Mouse (Mus musculus): ENCODE results near the gene Ccdc190.

The Ccdc190 gene

DNA sequence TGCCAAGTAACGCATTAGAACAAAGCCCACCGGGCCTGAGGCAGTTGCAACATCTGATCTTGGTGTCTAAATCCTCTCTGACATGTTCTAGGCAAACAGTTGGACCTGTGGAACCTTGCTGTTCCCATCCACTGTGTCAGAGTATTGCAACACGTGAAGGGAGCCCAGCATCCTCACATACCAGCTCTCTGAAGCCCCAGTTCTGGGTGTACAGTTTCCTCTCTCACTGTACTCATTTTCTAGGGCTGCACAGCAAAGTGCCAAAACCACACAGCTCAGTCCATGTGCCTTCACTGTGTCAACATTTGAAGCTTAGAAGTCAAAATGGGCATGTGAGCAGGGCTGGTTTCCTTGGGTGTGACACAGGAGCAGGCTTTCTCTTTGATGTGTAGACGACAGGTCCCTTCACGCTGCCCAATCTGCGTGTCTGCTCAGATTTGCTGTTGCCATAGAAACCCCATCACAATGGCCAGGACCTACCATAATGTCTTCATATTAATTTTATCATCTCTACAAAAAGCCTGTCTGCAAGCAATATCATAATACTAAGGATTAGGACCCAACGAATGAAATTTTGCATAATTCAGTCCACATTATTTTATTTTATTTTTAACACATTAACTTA lies 3.8 kb downstream of the Ccdc190 start:
- DNase-seq (ENCODE audit: low read depth, low spot score) = no peak

GRCm38 (mm10) chr1:169934005-169934725 lies 5.7 kb downstream of the Ccdc190 start:
- peak; percentile 40 for DNase-seq (ENCODE audit: low read depth, low spot score)

GRCm38 (mm10) chr1:169939345-169939744 lies 10.9 kb downstream of the Ccdc190 start:
- no peak for DNase-seq (ENCODE audit: low read depth, low spot score)

DNA sequence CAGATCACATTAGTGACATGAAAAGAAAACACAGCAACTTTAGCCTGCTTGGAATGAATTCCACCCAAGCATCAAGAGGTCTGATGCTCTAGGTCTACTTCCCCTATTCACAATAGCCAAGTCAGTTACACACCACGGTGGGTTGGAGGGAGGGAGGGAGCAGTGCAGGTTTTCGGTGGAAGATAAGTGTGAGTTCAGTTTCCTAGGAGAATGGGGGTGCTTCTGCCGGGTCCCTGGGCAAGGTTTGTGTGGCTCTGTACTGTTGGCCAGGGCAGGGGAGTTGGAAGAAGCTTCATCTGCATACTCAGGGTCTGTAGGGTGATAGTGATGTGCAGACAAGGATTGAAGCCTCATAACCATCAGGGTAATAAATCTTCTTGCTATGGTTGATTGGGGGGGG lies 17.6 kb downstream of the Ccdc190 start:
- DNase-seq (ENCODE audit: low read depth, low spot score) = no peak

GRCm38 (mm10) chr1:169947654-169948053 lies 19.2 kb downstream of the Ccdc190 start:
- no peak for DNase-seq (ENCODE audit: low read depth, low spot score)

- no peak for DNase-seq (ENCODE audit: low read depth, low spot score)
These were observed 19.8 kb downstream of the Ccdc190 start for GRCm38 (mm10) chr1:169948280-169948679.

DNA sequence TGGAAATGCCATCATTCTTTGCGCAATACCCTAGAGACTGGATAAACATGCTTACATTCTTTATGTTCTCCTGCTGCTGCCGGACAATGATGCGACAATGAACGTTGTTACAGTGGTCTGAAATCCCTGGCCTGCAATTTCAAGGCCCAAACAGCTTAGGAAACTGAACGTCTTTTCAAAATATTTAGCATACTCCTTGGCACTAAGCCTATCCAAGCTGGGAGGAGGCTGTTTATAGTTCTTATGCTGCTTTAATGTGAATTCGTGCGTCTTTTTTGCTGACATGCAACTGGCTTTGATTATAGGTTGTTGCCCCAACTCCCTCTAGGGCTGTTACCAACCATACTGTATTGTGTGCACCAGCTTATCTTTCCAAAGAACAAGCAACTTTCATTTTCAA lies 20.4 kb downstream of the Ccdc190 start:
- no peak for DNase-seq (ENCODE audit: low read depth, low spot score)

DNA sequence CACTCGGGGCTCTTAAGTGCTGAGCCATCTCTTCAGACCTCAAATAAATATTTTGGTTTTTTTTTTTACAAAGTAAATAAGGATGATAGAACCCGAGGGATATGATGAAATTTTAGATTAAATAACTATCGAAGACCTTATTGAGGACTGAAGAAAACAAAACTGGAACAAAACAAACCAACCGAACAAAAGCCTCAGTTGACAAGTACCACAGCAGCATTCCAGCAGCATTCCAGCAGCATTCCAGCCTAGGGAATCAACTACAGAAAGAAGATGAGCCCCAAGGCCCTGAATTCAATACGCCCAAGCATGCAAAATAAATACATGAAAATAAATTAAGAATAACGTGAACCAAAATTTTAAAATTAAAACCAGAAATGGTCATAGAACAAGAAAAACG lies 21.5 kb downstream of the Ccdc190 start:
- no peak for DNase-seq (ENCODE audit: low read depth, low spot score)

- no peak for DNase-seq (ENCODE audit: low read depth, low spot score)
These were observed 22.2 kb downstream of the Ccdc190 start for GRCm38 (mm10) chr1:169950651-169951050.

DNA sequence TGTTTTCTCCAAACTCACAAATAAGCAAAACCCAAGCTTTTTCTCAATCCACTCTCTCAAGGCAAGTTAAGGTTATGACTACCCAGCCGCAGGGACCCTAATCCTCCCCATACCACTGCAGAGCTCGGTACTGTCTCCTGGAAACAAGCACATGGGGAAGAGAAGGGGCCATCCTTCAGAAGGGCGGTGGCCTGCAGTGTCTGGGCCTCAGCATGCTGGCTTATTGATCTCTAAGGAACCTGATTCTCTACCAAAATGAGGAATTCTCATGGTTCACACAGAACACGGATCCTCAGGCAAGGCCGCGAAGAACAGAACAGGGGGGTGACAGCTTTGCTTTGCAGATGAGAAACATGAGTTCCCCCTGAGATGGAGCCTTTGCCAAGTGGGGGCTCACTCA lies 23.1 kb downstream of the Ccdc190 start:
- DNase-seq (ENCODE audit: low read depth, low spot score) = no peak

- no peak for DNase-seq (ENCODE audit: low read depth, low spot score)
These were observed 24.2 kb downstream of the Ccdc190 start for GRCm38 (mm10) chr1:169952636-169953035.

GRCm38 (mm10) chr1:169953106-169953505 lies 24.7 kb downstream of the Ccdc190 start:
- no peak for DNase-seq (ENCODE audit: low read depth, low spot score)

DNA sequence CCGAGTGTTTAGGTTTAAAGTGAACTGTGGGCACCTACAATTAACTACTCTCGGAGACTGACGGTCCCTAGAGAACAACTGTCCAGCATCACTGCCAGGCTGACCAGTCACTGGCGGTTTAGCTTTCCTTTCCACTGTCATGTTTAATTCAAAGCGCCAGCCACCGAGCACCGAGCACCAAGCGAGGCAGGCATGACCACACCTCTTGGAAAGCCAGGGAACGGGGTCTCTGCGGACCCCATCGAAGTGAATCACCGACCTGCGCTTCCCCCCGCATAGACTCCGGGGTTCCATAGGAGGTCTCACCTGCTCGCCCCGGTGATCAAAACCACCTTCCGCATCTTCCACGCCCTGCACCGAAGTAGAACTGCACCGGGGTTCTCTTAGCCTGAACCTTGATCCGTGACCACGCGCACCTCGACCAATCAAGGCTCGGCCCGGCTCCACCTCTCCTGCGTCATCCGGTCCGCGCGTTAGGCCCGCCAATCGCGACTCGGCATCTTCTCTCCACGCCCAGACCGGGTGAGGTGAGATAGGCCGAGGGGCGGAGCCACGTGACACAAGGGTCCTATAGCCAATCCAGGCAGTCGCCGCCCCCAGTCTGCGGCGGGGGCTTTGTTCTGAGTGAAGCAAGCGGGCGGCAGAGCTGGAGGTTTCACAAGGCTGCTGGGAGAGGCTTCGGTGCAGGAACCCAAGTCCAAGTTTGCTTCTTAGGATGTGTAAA lies 40.5 kb downstream of the Ccdc190 start, which contains the start of gene Hsd17b7:
Gene Hsd17b7, minus strand, starts transcription at position 450 of the 724 bp plus-strand sequence.
- peak; percentile 98 for DNase-seq (ENCODE audit: low read depth, low spot score)

DNA sequence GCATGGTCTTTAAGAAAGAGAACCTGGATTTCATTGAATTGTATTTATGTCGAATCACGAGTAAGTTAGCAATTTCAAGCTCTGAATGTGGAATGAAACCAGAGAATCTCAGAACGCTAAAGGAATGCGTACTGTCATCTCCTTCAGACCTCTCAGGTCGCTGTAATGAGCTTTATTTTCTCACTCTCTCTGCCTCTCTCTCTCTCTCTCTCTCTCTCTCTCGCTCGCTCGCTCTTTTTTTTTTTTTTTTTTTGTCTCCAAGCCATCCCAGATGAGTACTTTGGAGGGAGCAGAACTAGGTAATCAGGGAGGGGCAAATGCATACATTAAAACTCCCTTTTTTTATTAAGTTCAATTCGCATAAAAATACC lies 41.1 kb downstream of the Ccdc190 start:
- DNase-seq (ENCODE audit: low read depth, low spot score) = no peak

GRCm38 (mm10) chr1:169970936-169971335 lies 42.5 kb downstream of the Ccdc190 start:
- DNase-seq (ENCODE audit: low read depth, low spot score) = no peak

DNA sequence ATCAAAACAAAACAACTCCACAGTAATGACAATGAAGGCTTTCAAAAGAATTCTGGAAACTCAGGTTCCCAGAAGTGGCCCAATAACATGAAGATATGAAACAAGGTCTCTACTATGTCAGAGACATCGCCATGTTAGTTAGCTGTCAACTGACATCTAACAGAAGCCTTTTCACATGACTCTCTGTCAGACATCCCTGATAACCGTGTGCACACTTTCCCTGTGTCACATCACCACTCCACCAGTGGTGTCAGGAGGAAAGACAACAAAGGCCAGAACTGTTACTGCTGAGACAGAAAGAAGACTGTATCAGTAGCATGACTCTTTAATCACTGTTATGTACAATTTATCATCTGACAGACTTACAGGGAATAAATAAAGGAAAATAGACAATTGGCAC lies 43.5 kb downstream of the Ccdc190 start:
- DNase-seq (ENCODE audit: low read depth, low spot score) = no peak

GRCm38 (mm10) chr1:169977621-169978020 lies 49.2 kb downstream of the Ccdc190 start:
- DNase-seq (ENCODE audit: low read depth, low spot score) = no peak

Data from skeletal muscle tissue, adult 2 months (tissue).